Mouse (Mus musculus) Patski (cell line): ENCODE results near the gene Smarcd1. TPM values are rescaled to one million over a fixed set of nuclear protein-coding genes. Genes with fewer than 3 reads are reported as not detected.

ENCODE experiments used
- ATAC-seq: fragments of 100-300 bp; one replicate; pipeline ENCODE4 v1.8.0; 2021
- CTCF ChIA-PET: fragments of 350-600 bp; sonication (Branson Sonifier 250); formaldehyde crosslinking; loops from one replicate; lab custom pipeline; 2022; ENCODE audit warnings: inconsistent platforms; lab: Charles Lee
- POLR2A ChIA-PET: fragments of 350-600 bp; sonication (Branson Sonifier 250); formaldehyde crosslinking; loops from one replicate; lab custom pipeline; 2022; ENCODE audit warnings: antibody characterized with exemption, inconsistent platforms; lab: Charles Lee
- DNase-seq: peaks from one replicate; pipeline ENCODE4 v3.0.0-alpha.2; 2011; ENCODE audit warnings: low read depth, low spot score
- H3K27me3 ChIP-seq: fragments of 371-371 bp; one replicate; pipeline ENCODE4 v1.5.1; 2021
- CTCF ChIP-seq: fragments of 100-300 bp; IDR thresholded peaks from one replicate; pipeline ENCODE4 v1.5.1; 2021
- in situ Hi-C: fragments of 300-500 bp; cut with MboI; formaldehyde crosslinking; loops from 3 replicates; pipeline ENCODE4 v1.11.1; 2018; ENCODE audit warnings: low pct_unique_long_range_greater_than_20kb, mixed read lengths
- polyA plus RNA-seq: library from polyadenylated mRNA; unstranded; gene quantifications from one replicate; pipeline ENCODE4 v1.2.3, GENCODE M21; 2021

The Smarcd1 gene
- polyA plus RNA-seq, 1 experiment from 2014 or later: 46.8 TPM

DNA sequence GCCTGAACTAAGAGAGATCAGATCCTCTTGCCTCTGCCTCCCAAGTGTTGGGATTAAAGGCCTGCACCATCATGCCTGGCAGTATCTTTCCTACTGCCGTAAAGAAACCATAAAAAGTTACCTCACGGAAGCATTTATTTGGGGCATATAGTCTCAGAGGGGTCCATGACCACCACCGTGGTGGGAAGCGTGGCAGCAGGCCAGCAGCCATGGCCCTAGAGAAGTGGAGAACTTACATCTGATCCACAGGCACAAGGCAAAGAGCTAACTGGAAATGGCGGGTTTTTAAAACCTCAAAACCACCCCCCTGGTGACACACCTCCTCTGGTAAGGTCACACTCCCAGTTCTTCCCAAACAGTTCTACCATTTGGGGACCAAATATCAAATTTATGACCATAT is 26.3 kb downstream of the Smarcd1 start:
- no peak for TF ChIP-seq CTCF
- ChIA-PET CTCF (no interaction called here), POLR2A (interaction anchor here (0.6 to 1.4 kb wide), 3 partner anchors 10 to 17 kb away, joined by 3 to 5 read pairs (median 3); no protein-coding TSS in a partner anchor)
- in situ Hi-C loops: loop anchor here (5.0 kb wide), 1 partner anchor 44 kb away; the partner anchor contains the start of gene Cers5
- DNase-seq (no peak), ATAC-seq (no peak)
- no peaks in the 10 kb centered on the region for H3K27me3 ChIP-seq

DNA sequence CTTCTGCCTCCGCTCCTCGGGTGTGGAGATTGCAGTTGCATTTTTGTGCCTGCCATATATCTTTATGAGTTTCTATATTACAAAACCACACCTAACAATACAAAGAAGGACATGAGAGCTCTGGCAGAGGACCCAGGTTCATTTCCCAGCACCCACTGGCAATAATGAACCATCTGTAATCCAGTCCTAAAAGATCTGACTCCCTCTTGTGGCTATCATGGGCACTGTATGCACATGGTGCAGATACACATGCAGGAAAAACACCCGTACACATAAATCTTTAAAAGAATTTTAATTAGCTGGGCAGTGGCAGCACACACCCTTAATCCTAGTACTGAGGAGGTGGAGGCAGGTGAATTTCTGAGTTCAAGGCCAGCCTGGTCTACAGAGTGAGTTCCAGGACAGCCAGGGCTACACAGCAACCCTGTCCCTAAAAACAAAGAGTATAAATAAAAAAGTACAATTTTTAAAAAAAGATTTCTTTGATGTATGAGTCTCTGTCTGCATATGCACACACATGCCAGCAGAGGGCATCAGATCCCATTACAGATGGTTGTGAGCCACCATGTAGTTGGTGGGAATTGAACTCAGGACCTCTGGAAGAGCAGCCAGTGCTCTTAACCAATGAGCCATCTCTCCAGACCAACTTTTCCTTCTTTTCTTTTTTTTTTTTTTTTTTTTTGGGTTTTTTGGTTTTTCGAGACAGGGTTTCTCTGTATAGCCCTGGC is 27.3 kb downstream of the Smarcd1 start:
- POLR2A ChIA-PET: interaction anchor here (0.6 kb wide), 1 partner anchor 16 kb away, joined by 3 read pairs; no protein-coding TSS in a partner anchor
- no peak for ATAC-seq
- DNase-seq: no peak
- H3K27me3 ChIP-seq: no peaks in the 10 kb centered on the region
- CTCF ChIA-PET: no interaction called here
- in situ Hi-C loops: loop anchor here (5.0 kb wide), 1 partner anchor 43 kb away; the partner anchor contains the start of gene Cers5
- TF ChIP-seq CTCF: no peak

DNA sequence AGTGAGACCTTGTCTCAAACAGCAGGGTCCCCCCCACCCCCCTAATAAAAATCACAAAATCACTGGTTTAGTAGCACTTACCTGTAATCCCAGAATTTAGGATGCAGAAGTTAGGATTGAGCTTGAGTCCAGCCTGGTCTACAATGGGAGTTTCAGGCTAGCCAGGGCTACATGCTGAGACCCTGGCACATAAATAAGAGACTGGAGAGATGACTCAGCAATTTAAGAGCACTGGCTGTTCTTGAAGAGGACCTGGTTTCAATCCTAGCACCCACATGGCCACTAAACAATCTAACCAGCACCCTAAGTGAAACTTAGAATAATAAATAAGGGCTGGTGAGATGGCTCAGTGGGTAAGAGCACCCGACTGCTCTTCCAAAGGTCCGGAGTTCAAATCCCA is 29.2 kb downstream of the Smarcd1 start:
- ATAC-seq: no peak
- TF ChIP-seq CTCF: no peak
- DNase-seq: no peak
- ChIA-PET POLR2A (no interaction called here), CTCF (interaction anchor here (1.2 kb wide), 1 partner anchor 25 kb away, joined by 4 read pairs; the partner anchor contains the start of gene Gm17349)
- in situ Hi-C loops: no loop called here
- no peaks in the 10 kb centered on the region for H3K27me3 ChIP-seq

DNA sequence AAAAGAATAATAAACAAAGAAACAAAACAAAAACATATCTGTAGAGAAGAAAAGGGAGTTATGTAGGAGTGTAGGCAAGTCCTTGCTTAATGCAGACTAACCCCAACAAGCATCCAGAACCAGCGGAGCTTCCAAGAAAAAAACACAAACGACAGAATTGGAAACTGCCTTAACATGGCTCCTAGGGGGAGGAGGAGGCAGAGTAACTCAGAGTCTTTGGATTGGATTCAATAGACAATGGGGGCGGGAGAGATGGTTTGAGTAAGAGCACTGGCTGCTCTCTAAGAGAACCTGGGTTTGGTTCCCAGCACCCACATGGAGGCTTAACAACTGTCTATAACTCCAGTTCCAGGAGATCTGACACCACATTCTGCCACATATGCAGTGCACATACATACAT is 29.7 kb downstream of the Smarcd1 start:
- DNase-seq: no peak
- H3K27me3 ChIP-seq: no peaks in the 10 kb centered on the region
- POLR2A ChIA-PET: no interaction called here
- ATAC-seq: no peak
- in situ Hi-C loops: no loop called here
- no peak for TF ChIP-seq CTCF
- CTCF ChIA-PET: interaction anchor here (1.2 kb wide), 1 partner anchor 26 kb away, joined by 4 read pairs; the partner anchor contains the start of gene Gm17349

DNA sequence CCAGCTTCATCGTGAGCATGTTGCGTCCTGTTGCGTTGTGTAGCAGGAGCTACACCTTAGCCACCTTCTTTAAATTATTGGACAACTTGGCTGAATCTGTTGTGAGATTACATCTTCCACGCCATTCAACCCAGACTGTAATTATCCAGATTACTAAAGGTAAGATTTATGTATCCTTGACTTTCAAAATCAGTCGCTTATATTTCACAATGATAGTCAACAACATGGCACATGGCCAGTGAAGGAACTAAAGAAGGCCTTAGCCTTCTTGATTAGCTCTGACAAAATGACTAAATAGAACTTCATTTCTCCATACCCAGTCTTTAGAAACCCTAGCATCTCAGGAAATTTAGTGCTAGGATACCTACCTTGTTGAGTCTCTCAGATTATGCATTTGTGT is 31.3 kb downstream of the Smarcd1 start:
- ChIA-PET CTCF (interaction anchor here (1.5 kb wide), 1 partner anchor 9 kb away, joined by 3 read pairs; no protein-coding TSS in a partner anchor), POLR2A (no interaction called here)
- no peak for TF ChIP-seq CTCF
- in situ Hi-C loops: no loop called here
- ATAC-seq (no peak), DNase-seq (no peak)
- no peaks in the 10 kb centered on the region for H3K27me3 ChIP-seq

DNA sequence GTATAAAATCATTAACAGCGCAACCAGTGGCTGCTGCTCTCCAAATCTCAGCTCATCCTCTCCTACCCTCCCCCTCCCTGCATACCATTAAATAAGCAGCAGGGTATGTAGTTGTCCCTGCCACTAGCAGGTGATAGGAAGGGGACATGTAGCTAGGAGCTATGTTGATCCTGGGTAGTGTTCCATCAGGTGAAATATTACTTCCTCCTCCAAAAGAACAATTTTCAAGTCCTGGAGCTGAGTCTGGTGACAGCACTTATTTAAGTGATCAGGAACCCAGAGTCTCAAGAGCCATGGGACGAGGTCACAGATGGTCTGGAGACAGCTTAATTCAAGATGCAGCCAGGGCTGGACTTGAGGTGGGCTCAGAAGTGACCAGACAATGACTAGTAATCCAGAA is 33.7 kb downstream of the Smarcd1 start:
- DNase-seq (no peak), ATAC-seq (no peak)
- no peak for TF ChIP-seq CTCF
- no peaks in the 10 kb centered on the region for H3K27me3 ChIP-seq
- in situ Hi-C loops: no loop called here
- CTCF ChIA-PET: no interaction called here
- POLR2A ChIA-PET: no interaction called here

DNA sequence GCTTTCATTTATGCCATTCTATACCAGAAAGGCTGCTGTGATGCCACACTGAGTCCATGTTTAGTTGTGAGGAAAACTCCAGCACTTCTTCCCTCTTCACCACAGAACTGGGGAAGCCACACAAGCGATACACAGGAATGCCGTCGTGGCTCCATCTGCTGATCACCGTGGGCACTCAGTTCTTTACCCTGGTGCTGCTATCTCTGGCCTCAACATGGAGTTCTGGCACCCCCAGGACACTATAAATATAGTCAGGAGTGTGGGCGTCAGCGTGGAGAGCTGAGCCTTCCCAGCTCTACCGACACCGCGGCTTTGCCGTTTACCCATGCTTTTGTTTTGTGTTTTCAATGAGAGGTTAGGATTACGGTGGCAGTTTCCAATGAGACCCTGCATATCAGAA is 34.7 kb downstream of the Smarcd1 start:
- in situ Hi-C loops: no loop called here
- no peaks in the 10 kb centered on the region for H3K27me3 ChIP-seq
- CTCF ChIA-PET: interaction anchor here (0.9 to 1.7 kb wide), 2 partner anchors 12 kb away, joined by 3 read pairs; partner anchors contain the start of gene Cox14
- POLR2A ChIA-PET: no interaction called here
- DNase-seq: no peak
- ATAC-seq: no peak
- TF ChIP-seq CTCF: no peak

DNA sequence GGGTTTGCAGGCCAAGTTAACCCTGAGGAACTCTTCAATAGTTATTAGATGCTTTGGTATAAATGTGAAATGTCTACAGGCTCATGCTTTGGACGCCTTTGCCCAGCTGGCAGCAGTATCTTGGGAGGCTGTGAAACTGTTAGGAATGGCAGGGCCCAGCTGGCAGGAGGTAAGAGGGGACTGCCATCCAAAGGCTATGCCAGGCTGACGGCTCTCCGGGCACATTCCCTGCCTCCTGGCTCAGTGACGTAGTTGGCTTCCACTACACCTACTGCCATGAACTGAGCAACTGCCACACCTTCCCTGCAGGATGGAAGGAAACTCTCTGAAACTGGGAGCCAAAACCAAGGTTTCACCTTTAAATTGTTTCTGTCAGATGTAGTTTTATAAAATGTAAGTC is 38.3 kb downstream of the Smarcd1 start:
- ChIA-PET CTCF (interaction anchor here (0.7 kb wide), 1 partner anchor 64 kb away, joined by 3 read pairs; no protein-coding TSS in a partner anchor), POLR2A (interaction anchor here (1.6 kb wide), 1 partner anchor 36 kb away, joined by 3 read pairs; no protein-coding TSS in a partner anchor)
- H3K27me3 ChIP-seq: no peaks in the 10 kb centered on the region
- in situ Hi-C loops: no loop called here
- DNase-seq (no peak), ATAC-seq (no peak)
- no peak for TF ChIP-seq CTCF

DNA sequence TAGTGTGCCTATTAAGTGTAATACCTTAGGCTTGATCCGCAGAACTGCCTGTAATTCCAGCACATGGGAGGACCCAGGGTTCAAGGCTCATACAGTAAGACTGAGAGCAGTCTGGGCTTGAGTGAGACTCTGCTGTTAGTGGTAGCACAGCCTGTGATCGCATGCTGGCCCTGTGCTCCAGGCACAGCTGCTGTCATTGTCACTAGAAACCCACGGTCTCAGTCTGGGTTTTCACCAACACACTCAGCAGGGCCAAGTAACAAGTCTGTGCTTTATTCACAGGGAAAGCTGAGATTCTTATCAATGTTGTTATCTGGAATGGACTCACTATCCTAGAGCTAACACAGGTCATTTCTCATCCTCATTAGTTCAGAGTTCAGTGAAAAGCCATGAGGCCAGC is 52.3 kb downstream of the Smarcd1 start:
- no peak for ATAC-seq

More for the DNA sequence above, 52.3 kb downstream of the Smarcd1 start:
- no peaks in the 10 kb centered on the region for H3K27me3 ChIP-seq
- DNase-seq: no peak
- TF ChIP-seq CTCF: no peak
- in situ Hi-C loops: no loop called here
- ChIA-PET CTCF (interaction anchor here (0.9 kb wide), 1 partner anchor 15 kb away, joined by 3 read pairs; no protein-coding TSS in a partner anchor), POLR2A (no interaction called here)

Other genes with a start within 250 kb of the Smarcd1 start
- 10.8 TPM for gene Nckap5l, start 244.4 kb upstream of the Smarcd1 start, polyA plus RNA-seq
- gene Bcdin3d, start 227.4 kb upstream of the Smarcd1 start, polyA plus RNA-seq: 9.3 TPM
- 0.13 TPM for gene Faim2, start 174.0 kb upstream of the Smarcd1 start, polyA plus RNA-seq
- gene Aqp2, start 123.1 kb upstream of the Smarcd1 start, polyA plus RNA-seq: not detected
- 6.8 TPM for gene Aqp5, start 111.3 kb upstream of the Smarcd1 start, polyA plus RNA-seq
- not detected for gene Aqp6, start 100.7 kb upstream of the Smarcd1 start, polyA plus RNA-seq
- gene Racgap1, start 50.5 kb upstream of the Smarcd1 start, polyA plus RNA-seq: 74.3 TPM
- 7.6 TPM for gene Asic1, start 31.8 kb upstream of the Smarcd1 start, polyA plus RNA-seq
- not detected for gene Gm17349, start 3.4 kb downstream of the Smarcd1 start, polyA plus RNA-seq
- gene Gpd1, start 15.4 kb downstream of the Smarcd1 start, polyA plus RNA-seq: 2.9 TPM
- 170 TPM for gene Cox14, start 23.5 kb downstream of the Smarcd1 start, polyA plus RNA-seq
- gene Cers5, start 70.8 kb downstream of the Smarcd1 start, polyA plus RNA-seq: 83.3 TPM
- gene Lima1, start 173.3 kb downstream of the Smarcd1 start, polyA plus RNA-seq: 140 TPM